Mouse (Mus musculus) heart, postnatal 25 days (tissue): ENCODE measurements at regions not wholly inside any gene's neighbourhood (a gene's known extent, or its start where the extent isn't known, plus 50 kb on each side); places are given as distances from the start of the nearest gene placed in this dataset.
"Not testable (repeated sequence)": the region's sequence is repeated elsewhere in the genome, so short reads cannot be mapped to it uniquely, and the experiment has no call there.

Source experiments
- DNase-seq: peaks from one replicate; pipeline ENCODE4 v3.0.0; 2022; ENCODE audit warnings: low spot score
- intact Hi-C: fragments of 180-260 bp; cut with DNase I; formaldehyde crosslinking; loops from one replicate; pipeline ENCODE4 v1.15.1; 2025

GRCm38 (mm10) chr17:47273309-47273708 lies 95.4 kb upstream of the Mrps10 start:
- intact Hi-C loops = no loop called here
- no peak for DNase-seq

- intact Hi-C loops = no loop called here
- DNase-seq = peak; percentile 35
These were observed 96.6 kb upstream of the Mrps10 start for GRCm38 (mm10) chr17:47271979-47272677.

- no peak for DNase-seq
- intact Hi-C loops = no loop called here
These were observed 99.4 kb upstream of the Mrps10 start for GRCm38 (mm10) chr17:47269053-47269891.

- DNase-seq = no peak
- intact Hi-C loops = no loop called here
These were observed 100.8 kb upstream of the Mrps10 start for GRCm38 (mm10) chr17:47267843-47268242.

- intact Hi-C loops = no loop called here
- DNase-seq = no peak
These were observed 101.6 kb upstream of the Mrps10 start for GRCm38 (mm10) chr17:47267076-47267475.

GRCm38 (mm10) chr17:47266335-47266734 lies 102.4 kb upstream of the Mrps10 start:
- intact Hi-C loops = no loop called here
- no peak for DNase-seq

- intact Hi-C loops = no loop called here
- no peak for DNase-seq
These were observed 105.7 kb upstream of the Mrps10 start for GRCm38 (mm10) chr17:47262986-47263385.

GRCm38 (mm10) chr17:47262141-47262540 lies 106.5 kb upstream of the Mrps10 start:
- intact Hi-C loops = no loop called here
- DNase-seq = no peak

- DNase-seq = no peak
- intact Hi-C loops = no loop called here
These were observed 107.7 kb upstream of the Mrps10 start for GRCm38 (mm10) chr17:47260976-47261375.

GRCm38 (mm10) chr17:47258296-47258695 lies 110.4 kb upstream of the Mrps10 start:
- no peak for DNase-seq
- intact Hi-C loops = no loop called here

- DNase-seq = no peak
- intact Hi-C loops = no loop called here
These were observed 113.5 kb upstream of the Mrps10 start for GRCm38 (mm10) chr17:47255209-47255608.

GRCm38 (mm10) chr17:47254026-47254425 lies 114.7 kb upstream of the Mrps10 start:
- DNase-seq = no peak
- intact Hi-C loops = no loop called here

- DNase-seq = no peak
- intact Hi-C loops = no loop called here
These were observed 118.7 kb upstream of the Mrps10 start for GRCm38 (mm10) chr17:47250001-47250400.

- DNase-seq = no peak
- intact Hi-C loops = no loop called here
These were observed 119.5 kb upstream of the Mrps10 start for GRCm38 (mm10) chr17:47249176-47249575.

- DNase-seq = no peak
- intact Hi-C loops = no loop called here
These were observed 120.6 kb upstream of the Mrps10 start for GRCm38 (mm10) chr17:47248053-47248452.

GRCm38 (mm10) chr17:47247516-47247915 lies 121.2 kb upstream of the Mrps10 start:
- no peak for DNase-seq
- intact Hi-C loops = no loop called here

GRCm38 (mm10) chr17:47246605-47247004 lies 122.1 kb upstream of the Mrps10 start:
- intact Hi-C loops = no loop called here

GRCm38 (mm10) chr17:47245635-47246034 lies 123.1 kb upstream of the Mrps10 start:
- no peak for DNase-seq
- intact Hi-C loops = no loop called here

More at GRCm38 (mm10) chr17:47246605-47247004, 122.1 kb upstream of the Mrps10 start:
- DNase-seq = no peak

- intact Hi-C loops = no loop called here
- DNase-seq = no peak
These were observed 129.6 kb upstream of the Mrps10 start for GRCm38 (mm10) chr17:47239086-47239485.

GRCm38 (mm10) chr17:47237881-47238280 lies 130.8 kb upstream of the Mrps10 start:
- DNase-seq, intact Hi-C loops: not testable (repeated sequence)

GRCm38 (mm10) chr17:47234343-47234742 lies 134.3 kb upstream of the Mrps10 start:
- intact Hi-C loops = no loop called here
- no peak for DNase-seq
